Mouse (Mus musculus) MEL (cell line): ENCODE measurements around the gene H2-Oa. TPM values are rescaled to one million over a fixed set of nuclear protein-coding genes. Genes with fewer than 3 reads are reported as not detected.

Source experiments
- DNase-seq: peaks from one replicate; pipeline ENCODE4 v3.0.0; 2011; ENCODE audit warnings: low read depth, low spot score
- H3K27ac ChIP-seq: 2 replicates; pipeline ENCODE4 v1.5.1; 2012; ENCODE audit warnings: low read depth, mild to moderate bottlenecking, control low read depth, low read length, moderate library complexity; ENCODE audit not compliant: control insufficient read depth
- H3K27me3 ChIP-seq, 2 experiments: fragments of 150-350 bp in 1 of 2; sonication (generic) in 1 of 2; 2 replicates each; pipeline ENCODE4 v1.6.1; 2012; ENCODE audit warnings: low read length in 2 of 2, mild to moderate bottlenecking in 2 of 2, improper control_type of control experiment in 1 of 2, moderate library complexity in 1 of 2; ENCODE audit not compliant: insufficient read depth in 2 of 2, control insufficient read depth in 1 of 2
- H3K36me3 ChIP-seq, 2 experiments: 2 replicates each; pipeline ENCODE4 v1.6.1; 2012 to 2014; ENCODE audit warnings: low read length in 2 of 2, improper control_type of control experiment in 1 of 2, inconsistent platforms in 1 of 2, mild to moderate bottlenecking in 1 of 2; ENCODE audit not compliant: insufficient read depth in 2 of 2, control insufficient read depth in 1 of 2
- H3K4me1 ChIP-seq, 2 experiments: fragments of 150-350 bp in 1 of 2; sonication (generic) in 1 of 2; 2 replicates each; pipeline ENCODE4 v1.6.1; 2012; ENCODE audit warnings: low read length in 2 of 2, improper control_type of control experiment in 1 of 2, mild to moderate bottlenecking in 1 of 2; ENCODE audit not compliant: insufficient read depth in 2 of 2, control insufficient read depth in 1 of 2
- H3K4me3 ChIP-seq, 2 experiments: fragments of 150-350 bp in 1 of 2; sonication (generic) in 1 of 2; 2 replicates each; pipeline ENCODE4 v1.5.1; 2012; ENCODE audit warnings: low read depth in 2 of 2, low read length in 2 of 2, mild to moderate bottlenecking in 2 of 2, moderate library complexity in 2 of 2, control low read depth in 1 of 2, improper control_type of control experiment in 1 of 2; ENCODE audit not compliant: control insufficient read depth in 1 of 2, insufficient read depth in 1 of 2
- H3K79me2 ChIP-seq: 2 replicates; pipeline ENCODE4 v1.6.1; 2012; ENCODE audit warnings: mild to moderate bottlenecking, low read length, moderate library complexity; ENCODE audit not compliant: control insufficient read depth, poor library complexity, insufficient read depth
- H3K9ac ChIP-seq: 2 replicates; pipeline ENCODE4 v1.6.1; 2012; ENCODE audit warnings: low read depth, mild to moderate bottlenecking, control low read depth, low read length, moderate library complexity; ENCODE audit not compliant: control insufficient read depth, poor library complexity, severe bottlenecking
- H3K9me3 ChIP-seq: fragments of 150-350 bp; sonication (generic); replicated peaks from 2 replicates; pipeline ENCODE4 v1.6.1; 2012; ENCODE audit warnings: mild to moderate bottlenecking, low read length, improper control_type of control experiment, moderate library complexity; ENCODE audit not compliant: insufficient read depth
- CTCF ChIP-seq, 3 experiments: IDR thresholded peaks in 2 of 3; conservative IDR thresholded peaks in 1 of 3; 2 replicates each; pipeline ENCODE4 v1.5.1; 2011 to 2012; ENCODE audit warnings: low read length in 3 of 3, low read depth in 2 of 3, mild to moderate bottlenecking in 2 of 3, improper control_type of control experiment in 1 of 3, inconsistent platforms in 1 of 3, mixed read lengths in 1 of 3, moderate library complexity in 1 of 3; ENCODE audit not compliant: control insufficient read depth in 1 of 3, insufficient read depth in 1 of 3, poor library complexity in 1 of 3, severe bottlenecking in 1 of 3
- E2F4 ChIP-seq: IDR thresholded peaks from 2 replicates; pipeline ENCODE4 v1.6.1; 2011; ENCODE audit warnings: low read depth, low read length, improper control_type of control experiment, borderline replicate concordance
- ELF1 ChIP-seq: IDR thresholded peaks from 2 replicates; pipeline ENCODE4 v1.6.1; 2014; ENCODE audit warnings: low read depth, mild to moderate bottlenecking, inconsistent platforms, low read length, improper control_type of control experiment, moderate library complexity
- GABPA ChIP-seq: IDR thresholded peaks from 2 replicates; pipeline ENCODE4 v1.6.1; 2012; ENCODE audit warnings: low read depth, mild to moderate bottlenecking, inconsistent platforms, low read length, improper control_type of control experiment, moderate library complexity
- HCFC1 ChIP-seq: IDR thresholded peaks from 2 replicates; pipeline ENCODE4 v1.6.1; 2012; ENCODE audit warnings: low read depth, mild to moderate bottlenecking, inconsistent platforms, low read length, improper control_type of control experiment, moderate library complexity
- MAFK ChIP-seq: IDR thresholded peaks from 2 replicates; pipeline ENCODE4 v1.6.1; 2011; ENCODE audit warnings: low read depth, mild to moderate bottlenecking, low read length, improper control_type of control experiment, borderline replicate concordance
- MXI1 ChIP-seq: IDR thresholded peaks from 2 replicates; pipeline ENCODE4 v1.6.1; 2011; ENCODE audit warnings: mild to moderate bottlenecking, low read depth, low read length, improper control_type of control experiment
- MYB ChIP-seq: IDR thresholded peaks from 2 replicates; pipeline ENCODE4 v1.6.1; 2011; ENCODE audit warnings: mild to moderate bottlenecking, low read depth, low read length, improper control_type of control experiment
- MYC ChIP-seq: IDR thresholded peaks from 2 replicates; pipeline ENCODE4 v1.6.1; 2011; ENCODE audit warnings: low read depth, mild to moderate bottlenecking, low read length, improper control_type of control experiment, moderate library complexity
- RAD21 ChIP-seq: IDR thresholded peaks from 2 replicates; pipeline ENCODE4 v1.6.1; 2011; ENCODE audit warnings: mild to moderate bottlenecking, low read depth, low read length, improper control_type of control experiment
- SMC3 ChIP-seq: IDR thresholded peaks from 2 replicates; pipeline ENCODE4 v1.6.1; 2011; ENCODE audit warnings: low read depth, low read length, improper control_type of control experiment
- TBP ChIP-seq: IDR thresholded peaks from 2 replicates; pipeline ENCODE4 v1.8.0; 2011; ENCODE audit warnings: low read depth, low read length, improper control_type of control experiment
- ZC3H11A ChIP-seq: IDR thresholded peaks from 2 replicates; pipeline ENCODE4 v1.6.1; 2012; ENCODE audit warnings: low read depth, mild to moderate bottlenecking, inconsistent platforms, low read length, improper control_type of control experiment
- polyA plus RNA-seq, 2 experiments: library from polyadenylated mRNA; stranded (reverse) in 1 of 2; unstranded in 1 of 2; fragments of >175 nt in 1 of 2; fragments of >200 nt in 1 of 2; gene quantifications; 2 replicates each; pipeline versions ENCODE4 v1.2.1 to v1.2.4; 2012; ENCODE audit warnings: low replicate concordance in 2 of 2, low read depth in 1 of 2; ENCODE audit not compliant: insufficient read length in 2 of 2, insufficient read depth in 1 of 2, missing spikeins in 1 of 2
- total RNA-seq: library from RNA; depleted of rRNA; stranded (reverse); fragments of 300-350 nt; gene quantifications from 2 replicates; pipeline ENCODE4 v1.2.3, GENCODE M21; 2012

The H2-Oa gene
- total and polyA plus RNA-seq, 3 experiments = 2.2 to 3.9 TPM; not detected in 1

- TF ChIP-seq E2F4 = no peak
- 0 out of 2 replicates have a peak, but pooled peaks have one; percentile 9 for TF ChIP-seq ELF1
Measured at GRCm38 (mm10) chr17:34088124-34088523, 4.0 kb upstream of the H2-Oa start (continued).

GRCm38 (mm10) chr17:34090923-34091322, 1.2 kb upstream of the H2-Oa start:
- peaks cover 7 to 24% of the 10 kb centered on the region in 2 experiments for H3K4me1 ChIP-seq
- H3K79me2 ChIP-seq = no peaks in the 10 kb centered on the region; the same call in 1 of the 2 replicates

GRCm38 (mm10) chr17:34093199-34093874, 1.2 kb downstream of the H2-Oa start:
- TF ChIP-seq MYC (no peak), MYB (no peak), MXI1 (0 out of 2 replicates have a peak, but pooled peaks have one; percentile 9), GABPA (no peak), ELF1 (no peak)
- TF ChIP-seq, all 39 proteins: peak for 1
- Histone ChIP-seq H3K4me1 (peaks cover 7 to 16% of the 10 kb centered on the region in 2 experiments), H3K27ac (no peak overlapping the region), H3K27me3 (no peaks in the 10 kb centered on the region), H3K36me3 (peaks cover 0 to 6% of the 10 kb centered on the region in 2 experiments; a peak in 2 of 4 replicates), H3K4me3 (no peak overlapping the region), H3K9me3 (no peaks in the 10 kb centered on the region), H3K79me2 (no peaks in the 10 kb centered on the region), H3K9ac (no peak overlapping the region)
- peak; percentile 38 for DNase-seq

More at GRCm38 (mm10) chr17:34090923-34091322, 1.2 kb upstream of the H2-Oa start:
- TF ChIP-seq RAD21 = peak; percentile 50
- TF ChIP-seq HCFC1 = 0 out of 2 replicates have a peak, but pooled peaks have one; percentile 23
- peak; percentile 70 to 78 (median 76) for TF ChIP-seq CTCF (IDR thresholded peaks at IDR 0.05 in 2 of 3, conservative IDR thresholded peaks at IDR 0.05 in 1 of 3; ENCODE audit: control insufficient read depth in 1 of 3, insufficient read depth in 1 of 3, low read depth in 2 of 3, low read length in 3 of 3, poor library complexity in 1 of 3, severe bottlenecking in 1 of 3)
- TF ChIP-seq SMC3 = peak; percentile 42; the same call in 1 of the 2 replicates
- no peak for TF ChIP-seq TBP
- TF ChIP-seq ZC3H11A = peak; percentile 21; the same call in 1 of the 2 replicates
- no peak for TF ChIP-seq MAFK
- TF ChIP-seq, all 39 proteins: peak for 5
- peak; percentile 74 for DNase-seq
- Histone ChIP-seq H3K4me3 (no peak overlapping the region), H3K27me3 (no peaks in the 10 kb centered on the region), H3K36me3 (peaks cover 0 to 6% of the 10 kb centered on the region in 2 experiments; a peak in 2 of 4 replicates), H3K9ac (no peak overlapping the region), H3K27ac (no peak overlapping the region), H3K9me3 (no peaks in the 10 kb centered on the region)
